Mouse (Mus musculus) heart, postnatal 36 days (tissue): ENCODE results near the gene Spsb4. TPM values are rescaled to one million over a fixed set of nuclear protein-coding genes. Genes with fewer than 3 reads are reported as not detected.

Experiments used
- DNase-seq, 2 experiments: peaks; one replicate each; pipeline ENCODE4 v3.0.0; 2021 to 2022
- intact Hi-C: fragments of 180-260 bp; cut with DNase I; formaldehyde crosslinking; loops from one replicate; pipeline ENCODE4 v1.15.1; 2025
- total RNA-seq, 2 experiments: library from RNA; stranded (reverse); gene quantifications; 2 replicates each; pipeline ENCODE4 v1.2.3; 2021

The Spsb4 gene
- total RNA-seq, result 1 to 10 TPM; 5.1 to 6.1 TPM

- peak; percentile 70 to 82 for DNase-seq
- intact Hi-C loops, result loop anchor here (1.0 to 5.0 kb wide), 3 partner anchors 41 to 102 kb away; no protein-coding TSS in a partner anchor
Observed at GRCm38 (mm10) chr9:97018677-97019147, at the start of gene Spsb4. Gene Spsb4, minus strand, starts transcription at chr9:97018843.

GRCm38 (mm10) chr9:97067761-97068160, 49.1 kb upstream of the Spsb4 start:
- no peak for DNase-seq
- intact Hi-C loops, result loop anchor here (1.0 kb wide), 2 partner anchors 106 to 151 kb away; no protein-coding TSS in a partner anchor

- intact Hi-C loops, result no loop called here
- DNase-seq, result no peak
Observed at GRCm38 (mm10) chr9:97065885-97066284, 47.2 kb upstream of the Spsb4 start.

- intact Hi-C loops, result no loop called here
Observed at GRCm38 (mm10) chr9:97065216-97065615, 46.6 kb upstream of the Spsb4 start.

GRCm38 (mm10) chr9:97064161-97064560, 45.5 kb upstream of the Spsb4 start:
- intact Hi-C loops, result no loop called here
- DNase-seq, result no peak

More at GRCm38 (mm10) chr9:97065216-97065615, 46.6 kb upstream of the Spsb4 start:
- no peak for DNase-seq

GRCm38 (mm10) chr9:97061696-97062095, 43.1 kb upstream of the Spsb4 start:
- DNase-seq, result no peak
- intact Hi-C loops, result no loop called here

- no peak for DNase-seq
- intact Hi-C loops, result no loop called here
Observed at GRCm38 (mm10) chr9:97056541-97057338, 38.1 kb upstream of the Spsb4 start.

- intact Hi-C loops, result no loop called here
- peak in 1 of 2 experiments; percentile 7 for DNase-seq
Observed at GRCm38 (mm10) chr9:97055906-97056305, 37.3 kb upstream of the Spsb4 start.

GRCm38 (mm10) chr9:97051176-97051575, 32.5 kb upstream of the Spsb4 start:
- intact Hi-C loops, result no loop called here
- DNase-seq, result no peak

GRCm38 (mm10) chr9:97046240-97046639, 27.6 kb upstream of the Spsb4 start:
- intact Hi-C loops, result no loop called here
- DNase-seq, result no peak

GRCm38 (mm10) chr9:97041633-97042032, 23.0 kb upstream of the Spsb4 start:
- DNase-seq, result no peak
- intact Hi-C loops, result no loop called here

- intact Hi-C loops, result no loop called here
- no peak for DNase-seq
Observed at GRCm38 (mm10) chr9:97038010-97038409, 19.4 kb upstream of the Spsb4 start.

- intact Hi-C loops, result no loop called here
- no peak for DNase-seq
Observed at GRCm38 (mm10) chr9:97036656-97037055, 18.0 kb upstream of the Spsb4 start.

- DNase-seq, result no peak
- intact Hi-C loops, result no loop called here
Observed at GRCm38 (mm10) chr9:97027361-97027760, 8.7 kb upstream of the Spsb4 start.

GRCm38 (mm10) chr9:97026006-97026405, 7.4 kb upstream of the Spsb4 start:
- no peak for DNase-seq
- intact Hi-C loops, result no loop called here

GRCm38 (mm10) chr9:97024451-97024850, 5.8 kb upstream of the Spsb4 start:
- intact Hi-C loops, result no loop called here
- no peak for DNase-seq

- DNase-seq, result no peak
- intact Hi-C loops, result no loop called here
Observed at GRCm38 (mm10) chr9:97022948-97023347, 4.3 kb upstream of the Spsb4 start.

- intact Hi-C loops, result no loop called here
Observed at GRCm38 (mm10) chr9:97022371-97022770, 3.7 kb upstream of the Spsb4 start.

GRCm38 (mm10) chr9:97020152-97020551, 1.5 kb upstream of the Spsb4 start:
- intact Hi-C loops, result no loop called here
- DNase-seq, result no peak

More at GRCm38 (mm10) chr9:97022371-97022770, 3.7 kb upstream of the Spsb4 start:
- no peak for DNase-seq

- DNase-seq, result no peak
- intact Hi-C loops, result loop anchor here (2.0 to 5.0 kb wide), 2 partner anchors 42 to 103 kb away; no protein-coding TSS in a partner anchor
Observed at GRCm38 (mm10) chr9:97019686-97020085, 1.0 kb upstream of the Spsb4 start.

GRCm38 (mm10) chr9:97019231-97019630, 588 bp upstream of the Spsb4 start:
- intact Hi-C loops, result loop anchor here (2.0 to 5.0 kb wide), 2 partner anchors 42 to 102 kb away; no protein-coding TSS in a partner anchor
- no peak for DNase-seq
